Mouse (Mus musculus) heart, postnatal 36 days (tissue): ENCODE results near the gene Dnajc16. TPM values are rescaled to one million over a fixed set of nuclear protein-coding genes. Genes with fewer than 3 reads are reported as not detected.

Experiments used
- DNase-seq, 2 experiments: peaks; one replicate each; pipeline ENCODE4 v3.0.0; 2021 to 2022
- intact Hi-C: fragments of 180-260 bp; cut with DNase I; formaldehyde crosslinking; loops from one replicate; pipeline ENCODE4 v1.15.1; 2025
- total RNA-seq, 2 experiments: library from RNA; stranded (reverse); gene quantifications; 2 replicates each; pipeline ENCODE4 v1.2.3; 2021

Gene Dnajc16
- total RNA-seq, 2 experiments from 2014 or later, result 20.3 to 20.5 TPM

GRCm38 (mm10) chr4:141767353-141768036, 23.2 kb downstream of the Dnajc16 start:
- DNase-seq, result no peak
- intact Hi-C loops, result loop anchor here (5.0 kb wide), 1 partner anchor 45 kb away; the partner anchor contains the start of gene Ddi2

DNA sequence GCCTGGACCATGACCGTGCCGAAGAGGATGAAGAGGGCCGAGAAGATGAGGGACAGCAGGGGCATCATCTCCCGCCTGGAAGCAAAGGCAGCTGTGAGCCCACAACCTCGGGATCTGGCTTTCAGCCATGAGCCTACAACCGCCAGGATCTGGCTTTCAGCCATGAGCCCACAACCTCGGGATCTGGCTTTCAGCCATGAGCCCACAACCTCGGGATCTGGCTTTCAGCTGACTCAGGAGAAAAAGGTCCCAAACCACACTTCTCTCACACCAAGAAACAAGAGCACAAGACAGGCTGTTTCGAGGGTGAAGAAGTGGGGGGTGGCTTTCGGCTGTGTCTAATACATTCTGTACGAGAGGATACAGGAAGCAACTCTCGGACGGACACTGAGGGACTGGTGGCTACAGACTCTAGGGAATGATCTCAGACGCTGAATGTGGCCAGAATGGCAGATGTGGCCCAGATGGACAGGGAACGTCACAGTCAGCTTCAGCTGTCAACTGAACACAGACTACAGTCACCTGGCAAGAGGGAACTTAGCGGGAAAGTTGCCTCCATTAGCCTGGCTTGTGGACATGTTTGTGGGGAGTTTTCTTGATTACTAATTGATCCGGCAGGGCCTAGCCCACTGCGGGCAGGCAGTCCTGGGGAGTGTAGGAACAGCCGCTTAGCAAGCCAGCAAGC, 23.9 kb downstream of the Dnajc16 start:
- DNase-seq, result peak; percentile 64 to 75
- intact Hi-C loops, result loop anchor here (5.0 kb wide), 1 partner anchor 45 kb away; the partner anchor contains the start of gene Ddi2

- intact Hi-C loops, result loop anchor here (5.0 kb wide), 1 partner anchor 44 kb away; the partner anchor contains the start of gene Ddi2
- DNase-seq, result peak in 1 of 2 experiments; percentile 31
Measured at GRCm38 (mm10) chr4:141766316-141766667, 24.4 kb downstream of the Dnajc16 start.

DNA sequence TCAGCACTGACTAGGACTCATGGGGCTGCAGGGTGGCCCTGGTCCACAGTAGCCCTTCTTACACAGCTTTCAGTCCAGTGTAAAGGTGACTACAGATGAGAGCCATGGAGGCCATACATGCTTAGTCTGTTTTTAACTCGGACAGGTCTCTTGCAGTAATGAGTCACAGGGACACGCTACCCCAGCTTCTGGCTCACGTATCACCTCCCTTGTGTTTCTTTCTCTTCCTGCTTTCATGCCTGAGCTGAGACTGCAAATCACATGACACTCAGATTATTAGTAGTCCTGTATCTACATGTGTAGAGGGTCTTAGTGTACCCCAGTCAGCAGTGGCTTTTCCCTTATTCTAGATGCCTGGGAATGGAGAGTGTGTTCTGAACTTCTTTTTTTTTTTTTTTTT, 25.7 kb downstream of the Dnajc16 start:
- DNase-seq, result no peak
- intact Hi-C loops, result loop anchor here (5.0 kb wide), 1 partner anchor 43 kb away; the partner anchor contains the start of gene Ddi2

DNA sequence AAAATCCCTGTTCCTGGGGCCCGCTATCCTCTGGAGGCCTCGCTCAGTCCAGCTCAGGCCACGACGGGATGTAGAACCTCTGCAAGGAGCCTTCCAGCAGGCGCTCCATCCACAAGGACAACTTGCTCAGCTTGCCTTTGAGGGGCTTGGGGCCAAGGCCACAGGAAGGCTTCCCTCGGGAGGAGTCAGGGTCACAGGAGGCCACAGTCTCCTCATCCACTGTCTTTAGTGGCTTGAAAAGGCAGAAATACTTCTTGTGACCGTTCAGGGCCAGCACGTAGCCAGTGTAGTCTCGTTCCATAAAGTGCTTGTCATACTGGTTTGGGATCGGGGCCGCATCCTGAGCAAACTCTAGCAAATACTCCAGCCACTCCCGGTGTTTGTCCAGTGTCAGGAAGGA, 27.3 kb downstream of the Dnajc16 start:
- intact Hi-C loops, result no loop called here
- no peak for DNase-seq

GRCm38 (mm10) chr4:141762102-141762598, 28.6 kb downstream of the Dnajc16 start:
- intact Hi-C loops, result no loop called here
- DNase-seq, result no peak

- DNase-seq, result no peak
- intact Hi-C loops, result no loop called here
Measured at GRCm38 (mm10) chr4:141760942-141761341, 29.8 kb downstream of the Dnajc16 start.

- intact Hi-C loops, result no loop called here
Measured at GRCm38 (mm10) chr4:141758874-141759542, 31.7 kb downstream of the Dnajc16 start.

DNA sequence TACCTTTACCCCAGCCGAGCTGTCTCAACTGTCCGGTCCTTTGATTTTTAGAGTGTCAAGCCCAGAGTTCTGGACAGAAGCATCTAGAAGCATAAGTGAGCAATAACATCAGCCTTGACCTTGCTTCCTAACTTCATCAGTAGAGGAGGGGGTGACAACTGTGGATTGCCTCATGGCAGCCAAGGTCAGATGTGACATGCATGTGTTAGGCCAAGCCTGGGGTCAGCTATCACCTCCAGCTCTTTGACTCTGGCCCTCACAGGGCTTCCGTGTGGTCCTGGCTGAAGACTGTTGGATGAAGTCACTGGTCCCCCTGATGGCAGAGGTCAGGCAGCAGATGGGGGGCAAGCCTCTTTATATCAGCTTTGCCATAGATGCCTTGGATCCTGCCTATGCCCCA, 33.6 kb downstream of the Dnajc16 start:
- intact Hi-C loops, result no loop called here
- DNase-seq, result no peak

More at GRCm38 (mm10) chr4:141758874-141759542, 31.7 kb downstream of the Dnajc16 start:
- DNase-seq, result no peak

DNA sequence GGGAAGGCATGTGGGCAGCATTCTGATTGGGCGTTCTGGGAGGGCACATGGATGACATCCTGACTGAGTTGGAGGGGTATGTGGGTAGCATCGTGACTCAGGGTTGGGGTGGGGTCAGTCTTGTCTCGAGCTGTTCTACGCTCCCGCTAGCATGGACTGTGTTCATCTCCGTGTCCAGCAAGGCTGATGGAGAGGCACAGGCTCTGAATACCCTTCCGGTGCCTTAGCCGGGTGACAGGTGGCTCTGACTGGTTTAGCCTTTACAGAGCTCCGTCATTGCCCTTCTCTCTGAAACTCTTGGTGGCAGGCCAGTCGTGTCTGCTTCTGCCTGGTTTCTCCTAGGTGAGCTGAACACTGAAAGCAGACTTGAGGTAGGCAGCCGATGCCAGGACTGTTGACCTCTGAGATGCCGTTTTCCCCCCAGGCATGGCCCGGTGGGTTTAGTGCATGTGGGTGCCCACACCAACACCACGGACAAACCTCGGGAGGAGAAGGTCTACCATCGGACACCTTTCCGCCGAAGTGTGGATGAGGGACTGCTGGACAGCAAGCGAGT, 35.3 kb downstream of the Dnajc16 start:
- intact Hi-C loops, result no loop called here
- no peak for DNase-seq

- intact Hi-C loops, result no loop called here
- DNase-seq, result no peak
Measured at GRCm38 (mm10) chr4:141752076-141752421, 38.7 kb downstream of the Dnajc16 start.

DNA sequence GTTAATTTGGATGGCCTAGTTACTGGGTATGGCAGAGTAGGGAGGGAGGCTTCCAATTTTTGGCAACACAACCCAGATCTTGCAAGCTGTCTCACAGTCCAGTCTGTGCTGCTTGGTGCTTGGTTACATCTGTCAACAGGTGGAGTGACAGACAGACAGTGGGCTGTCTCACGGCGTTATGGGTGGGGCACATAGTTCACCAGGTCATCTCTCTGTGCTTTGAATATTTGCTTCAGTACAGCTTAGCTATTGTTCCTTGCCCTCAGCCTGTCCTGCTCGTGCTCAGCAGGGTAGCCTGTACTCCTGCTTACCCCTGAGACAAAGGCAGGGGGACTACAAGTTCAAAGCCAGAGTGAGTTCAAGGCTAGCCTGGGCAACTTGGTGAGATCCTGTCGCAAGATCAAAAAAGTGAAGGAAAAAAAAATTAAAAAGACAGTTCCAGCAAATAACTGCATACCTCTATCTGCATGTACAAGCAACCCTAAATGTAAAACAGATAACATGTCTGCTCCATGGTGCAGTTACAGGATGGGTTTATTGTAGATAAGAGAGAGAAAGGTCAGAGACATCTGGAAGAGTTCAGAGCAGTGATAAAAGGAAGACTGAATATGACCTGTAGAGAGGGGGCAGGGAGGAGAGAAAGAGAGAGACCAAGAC, 39.2 kb downstream of the Dnajc16 start:
- intact Hi-C loops, result no loop called here
- DNase-seq, result no peak

- intact Hi-C loops, result no loop called here
- no peak for DNase-seq
Measured at GRCm38 (mm10) chr4:141750826-141751225, 39.9 kb downstream of the Dnajc16 start.

- peak in 1 of 2 experiments; percentile 18 for DNase-seq
- intact Hi-C loops, result no loop called here
Measured at GRCm38 (mm10) chr4:141749557-141749956, 41.2 kb downstream of the Dnajc16 start.

DNA sequence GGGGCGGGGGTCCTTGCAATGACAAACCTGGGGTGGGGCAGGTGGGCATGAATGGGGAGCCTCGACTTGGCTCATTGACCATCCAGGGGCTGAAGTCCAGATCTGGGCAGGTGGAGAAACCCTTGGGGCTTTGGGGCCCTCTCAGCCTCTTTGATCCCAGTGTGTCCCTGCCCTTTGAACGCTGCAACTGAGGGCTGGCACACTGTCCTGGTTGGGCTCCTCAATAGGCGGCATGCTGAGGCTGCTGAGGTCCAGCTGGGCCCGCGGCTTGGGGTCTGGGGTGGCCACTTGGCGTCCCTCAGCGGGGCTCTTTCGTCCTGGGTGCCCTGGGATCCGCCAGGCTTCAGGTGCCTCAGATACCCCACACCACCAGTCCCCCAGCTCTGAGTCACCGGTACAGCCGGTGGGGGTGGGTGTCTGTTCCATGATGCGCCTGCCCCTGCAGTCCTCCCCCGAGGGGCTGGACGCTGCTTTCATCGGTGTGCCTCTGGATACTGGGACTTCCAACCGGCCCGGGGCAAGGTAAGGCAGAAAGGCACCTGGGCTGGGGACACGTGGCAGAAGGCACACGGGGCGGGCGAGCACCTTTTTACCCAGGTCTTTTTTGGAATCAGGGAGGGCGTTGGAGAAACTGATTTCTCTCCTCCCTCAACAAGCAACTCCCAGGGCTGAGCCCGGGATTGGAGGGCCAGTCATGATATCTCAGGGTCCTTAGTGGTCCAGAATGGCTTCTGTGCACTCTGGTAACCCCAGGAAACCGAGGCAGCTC, 44.0 kb downstream of the Dnajc16 start, which contains the start of gene Agmat:
TSS of gene Agmat (plus strand) at position 95 of the 769 bp plus-strand sequence.
- intact Hi-C loops, result no loop called here
- no peak for DNase-seq

DNA sequence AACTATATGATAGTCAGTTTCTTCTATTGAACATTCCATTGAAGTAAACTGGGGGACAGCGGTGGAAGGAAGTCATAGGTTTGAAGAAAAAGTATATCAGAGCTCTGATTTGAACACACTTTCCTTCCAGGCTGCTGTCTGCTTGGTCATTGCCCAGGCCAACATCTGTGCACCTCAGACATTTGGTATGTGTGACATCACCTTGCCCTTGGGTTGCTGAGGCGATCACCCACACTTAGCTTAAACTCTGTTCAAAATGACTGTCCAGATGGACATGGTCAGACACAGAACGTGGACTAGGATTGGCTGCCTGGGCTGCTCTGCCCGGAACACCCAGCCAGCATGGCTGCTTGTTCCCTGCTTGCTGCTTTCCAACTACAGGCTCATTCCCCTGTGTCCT, 48.4 kb downstream of the Dnajc16 start:
- no peak for DNase-seq
- intact Hi-C loops, result no loop called here

GRCm38 (mm10) chr4:141741856-141742255, 48.9 kb downstream of the Dnajc16 start:
- intact Hi-C loops, result no loop called here
- DNase-seq, result no peak

DNA sequence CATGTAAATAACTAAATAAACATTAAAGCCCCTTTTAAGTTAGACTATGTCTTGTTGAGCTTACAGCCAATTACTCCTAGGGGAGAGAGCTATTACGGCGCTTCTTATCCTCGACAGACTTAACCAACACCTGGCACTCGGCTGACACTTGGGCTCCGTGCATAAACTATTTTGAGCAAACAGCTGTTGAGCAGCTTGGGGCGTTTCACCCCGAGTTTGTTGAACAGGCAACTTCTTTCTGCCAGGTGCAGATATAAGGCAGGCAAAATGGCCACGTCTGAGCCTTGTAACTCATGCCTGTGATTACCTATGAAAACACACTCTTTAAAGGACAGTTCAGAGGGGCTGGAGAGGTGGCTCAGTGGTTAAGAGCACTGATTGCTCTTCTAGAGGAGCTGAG, 52.7 kb downstream of the Dnajc16 start:
- intact Hi-C loops, result no loop called here
- no peak for DNase-seq

- no peak for DNase-seq
- intact Hi-C loops, result no loop called here
Measured at GRCm38 (mm10) chr4:141736856-141737255, 53.9 kb downstream of the Dnajc16 start.

GRCm38 (mm10) chr4:141735206-141735560, 55.5 kb downstream of the Dnajc16 start:
- intact Hi-C loops, result no loop called here
- no peak for DNase-seq
